In the genomic region with DNA sequence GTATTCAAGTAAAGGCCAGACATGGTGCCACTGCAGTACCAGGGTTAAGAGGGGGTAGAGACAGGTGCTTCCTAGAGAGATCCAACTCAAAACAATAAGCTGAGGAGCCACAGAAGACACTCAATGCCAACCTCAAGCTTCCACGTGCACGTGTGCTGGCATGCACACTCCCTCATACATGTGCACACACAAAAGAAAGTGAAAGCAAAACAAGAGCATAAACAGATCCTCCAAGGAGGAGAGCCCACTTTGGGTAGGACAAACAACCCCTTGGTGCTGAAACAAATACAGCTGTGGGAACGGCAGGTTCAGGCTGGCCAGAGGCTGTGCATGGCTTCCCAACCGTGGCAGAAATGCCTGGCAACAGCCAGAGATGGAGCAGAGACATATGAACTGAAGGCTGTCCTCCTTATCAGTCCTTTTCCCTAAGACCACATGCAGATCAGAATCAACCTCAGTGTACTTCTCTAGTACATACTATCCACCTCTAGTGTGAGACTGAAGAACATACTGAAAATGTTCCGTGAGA, we compare ENCODE assay signal across 21 mouse cellular contexts. TPM values are rescaled to one million over a fixed set of nuclear protein-coding genes. Genes with fewer than 3 reads are reported as not detected.
DNase-seq lines count a peak whose midpoint lies in the region; ATAC-seq and TF ChIP-seq lines count a peak whose summit lies in the region.
"Had no signal": no experiment of that assay in that cellular context is flagged by ENCODE, and none has a peak within 500 bp of the region (broad histone marks: within the 10 kb centered on the region; RNA-seq: fewer than 3 reads in every experiment).

No protein-coding gene starts in this region.

- ATAC-seq in liver, embryonic 13.5 days (ENCODE audit: low read depth), result no peak
- ATAC-seq in liver, postnatal 0 days, result no peak
- ATAC-seq in kidney, embryonic 15.5 days (replicated peaks; ENCODE audit: low FRiP score), result peak; percentile 60; the same call in 1 of the 2 replicates
- ATAC-seq: CD4-positive, CD25-positive, alpha-beta regulatory T cell, adult 4 months; forebrain, embryonic 13.5 days; intestine, postnatal 0 days had no signal

- no peaks in the 10 kb centered on the region for H3K9me3 ChIP-seq in liver, embryonic 13.5 days (replicated peaks)
- H3K9me3 ChIP-seq in liver, postnatal 0 days (ENCODE audit: low read length), result no peaks in the 10 kb centered on the region
- H3K9me3 ChIP-seq in kidney, embryonic 15.5 days (replicated peaks), result no peaks in the 10 kb centered on the region
- H3K9me3 ChIP-seq: forebrain, embryonic 13.5 days; hindbrain, embryonic 12.5 days; limb, embryonic 10.5 days; lung, embryonic 15.5 days; stomach, embryonic 15.5 days had no signal

- no peak overlapping the region for H3K27ac ChIP-seq in liver, embryonic 13.5 days
- no peak overlapping the region for H3K27ac ChIP-seq in liver, postnatal 0 days (ENCODE audit: low read depth)
- H3K27ac ChIP-seq in kidney, embryonic 15.5 days, result 0 out of 2 replicates have a peak overlapping the region, but pooled peaks have one; percentile 28
- H3K27ac ChIP-seq in layer of hippocampus, adult 2 months, result no peak overlapping the region
- H3K27ac ChIP-seq: forebrain, embryonic 13.5 days; hindbrain, embryonic 12.5 days; left cerebral cortex, adult 2 months; limb, embryonic 10.5 days; lung, embryonic 15.5 days; stomach, embryonic 15.5 days had no signal

- 77% methylated on average over 5 of the region's 5 CpGs for WGBS in liver, embryonic 13.5 days (ENCODE audit: insufficient replicate concordance)
- 72% methylated on average over 5 of the region's 5 CpGs for WGBS in liver, postnatal 0 days (ENCODE audit: insufficient replicate concordance)
- WGBS in kidney, embryonic 15.5 days, result 64% methylated on average over 5 of the region's 5 CpGs

- H3K4me2 ChIP-seq in liver, embryonic 13.5 days, result peak overlapping the region; percentile 10; the same call in 1 of the 2 replicates
- no peak overlapping the region for H3K4me2 ChIP-seq in liver, postnatal 0 days (ENCODE audit: low read depth, low read length)
- H3K4me2 ChIP-seq in kidney, embryonic 15.5 days, result no peak overlapping the region
- H3K4me2 ChIP-seq: forebrain, embryonic 13.5 days; hindbrain, embryonic 12.5 days; lung, embryonic 15.5 days; stomach, embryonic 15.5 days had no signal

- H3K4me3 ChIP-seq in liver, embryonic 13.5 days (replicated peaks), result no peak overlapping the region
- H3K4me3 ChIP-seq in liver, postnatal 0 days (ENCODE audit: low read depth, low read length), result no peak overlapping the region
- H3K4me3 ChIP-seq in kidney, embryonic 15.5 days (replicated peaks), result no peak overlapping the region
- H3K4me3 ChIP-seq in layer of hippocampus, adult 2 months, result no peak overlapping the region
- H3K4me3 ChIP-seq: forebrain, embryonic 13.5 days; hindbrain, embryonic 12.5 days; left cerebral cortex, adult 2 months; limb, embryonic 10.5 days; lung, embryonic 15.5 days; stomach, embryonic 15.5 days had no signal

- H3K4me1 ChIP-seq in liver, embryonic 13.5 days (replicated peaks), result peaks cover 48% of the 10 kb centered on the region
- peaks cover 20% of the 10 kb centered on the region for H3K4me1 ChIP-seq in liver, postnatal 0 days (ENCODE audit: insufficient read depth)
- H3K4me1 ChIP-seq in kidney, embryonic 15.5 days, result peaks cover 22% of the 10 kb centered on the region

- TF ChIP-seq EP300 in liver, postnatal 0 days (IDR thresholded peaks at IDR 0.05; ENCODE audit: low read depth), result no peak

- H3K36me3 ChIP-seq in liver, embryonic 13.5 days, result peaks cover 38% of the 10 kb centered on the region
- H3K36me3 ChIP-seq in liver, postnatal 0 days (replicated peaks; ENCODE audit: insufficient read depth, low read length), result peaks cover 37% of the 10 kb centered on the region
- peaks cover 42% of the 10 kb centered on the region for H3K36me3 ChIP-seq in kidney, embryonic 15.5 days

- no peak for DNase-seq in liver, embryonic 13.5 days
- DNase-seq in liver, postnatal 0 days, result no peak
- DNase-seq in kidney, adult 11 months, result peak; percentile 57
- peak; percentile 25 to 47 for DNase-seq in kidney, postnatal 4 days
- DNase-seq in left cerebral cortex, postnatal 4 days, result no peak
- DNase-seq in layer of hippocampus, adult 2 months (ENCODE audit: low spot score in 2 of 2), result no peak
- DNase-seq: adrenal gland, postnatal 10 days; cerebellum, adult 2 months; cerebellum, postnatal 36 days; embryo, embryonic 11 days; layer of hippocampus, adult 9-11 months; thymus, postnatal 25 days had no signal

- peak overlapping the region; percentile 27; the same call in 1 of the 2 replicates for H3K9ac ChIP-seq in liver, embryonic 13.5 days
- H3K9ac ChIP-seq in liver, postnatal 0 days (replicated peaks), result no peak overlapping the region
- H3K9ac ChIP-seq in kidney, embryonic 15.5 days, result 0 out of 2 replicates have a peak overlapping the region, but pooled peaks have one; percentile 21
- H3K9ac ChIP-seq: forebrain, embryonic 13.5 days; hindbrain, embryonic 12.5 days; lung, embryonic 15.5 days; stomach, embryonic 15.5 days had no signal

- TF ChIP-seq CTCF in liver, postnatal 0 days (IDR thresholded peaks at IDR 0.05; ENCODE audit: low read depth), result no peak
- TF ChIP-seq CTCF in layer of hippocampus, adult 2 months (conservative IDR thresholded peaks at IDR 0.05), result no peak

- no peaks in the 10 kb centered on the region for H3K27me3 ChIP-seq in liver, embryonic 13.5 days
- no peaks in the 10 kb centered on the region for H3K27me3 ChIP-seq in liver, postnatal 0 days (ENCODE audit: insufficient read depth, low read length)
- H3K27me3 ChIP-seq in kidney, embryonic 15.5 days, result no peaks in the 10 kb centered on the region
- H3K27me3 ChIP-seq: forebrain, embryonic 13.5 days; hindbrain, embryonic 12.5 days; lung, embryonic 15.5 days; stomach, embryonic 15.5 days had no signal

- intact Hi-C loops in left cerebral cortex, postnatal 4 days (cut with DNase I), result no loop called here

RNA-seq across cellular contexts. Expression of gene Mrpl35, which starts 6.9 kb away (rescaled TPM):
- polyA plus RNA-seq in liver, embryonic 13.5 days (2015; fragmentation: Nextera tagmentation; extraction: Ambion mirVana), result 78.1 and 86.8 TPM in 2 replicates
- 57.3 and 59.4 TPM in 2 replicates for polyA plus RNA-seq in liver, postnatal 0 days (2015; fragmentation: Nextera tagmentation; extraction: Ambion mirVana)
- 63.0 and 72.5 TPM in 2 replicates for polyA plus RNA-seq in kidney, embryonic 15.5 days (2015; fragmentation: Nextera tagmentation; extraction: Ambion mirVana)
- 10 to 100 TPM; 28.3 to 29.0 TPM for total RNA-seq in left cerebral cortex, postnatal 4 days (2021)
- total RNA-seq in layer of hippocampus, adult 2 months (2021), result 10 to 100 TPM; 31.2 to 31.8 TPM

RNA-seq across cellular contexts. Expression of gene Immt, which starts 11.3 kb away (rescaled TPM):
- polyA plus RNA-seq in liver, embryonic 13.5 days (2015; fragmentation: Nextera tagmentation; extraction: Ambion mirVana), result 158 and 161 TPM in 2 replicates
- polyA plus RNA-seq in liver, postnatal 0 days (2015; fragmentation: Nextera tagmentation; extraction: Ambion mirVana), result 82.5 and 88.1 TPM in 2 replicates
- 217 and 222 TPM in 2 replicates for polyA plus RNA-seq in kidney, embryonic 15.5 days (2015; fragmentation: Nextera tagmentation; extraction: Ambion mirVana)
- total RNA-seq in left cerebral cortex, postnatal 4 days (2021), result 100 to 1,000 TPM; 133 to 134 TPM
- 100 to 1,000 TPM; 131 to 137 TPM for total RNA-seq in layer of hippocampus, adult 2 months (2021)

Comparison
In these comparisons a context has a peak if more than half of its experiments do, and no peak if none do; other contexts are left out.
1. DNase-seq: peak in kidney, adult 11 months (single experiment) and kidney, postnatal 4 days (2 of 2); none in liver, embryonic 13.5 days (single experiment), liver, postnatal 0 days (single experiment), left cerebral cortex, postnatal 4 days (single experiment) and layer of hippocampus, adult 2 months (0 of 2).